Mouse (Mus musculus): Measurements from ENCODE around the gene Atg101. TPM values are rescaled to one million over a fixed set of nuclear protein-coding genes. Genes with fewer than 3 reads are reported as not detected.

Gene Atg101
- polyA plus RNA-seq, 1 experiment from 2014 or later, result 87.0 TPM

DNA sequence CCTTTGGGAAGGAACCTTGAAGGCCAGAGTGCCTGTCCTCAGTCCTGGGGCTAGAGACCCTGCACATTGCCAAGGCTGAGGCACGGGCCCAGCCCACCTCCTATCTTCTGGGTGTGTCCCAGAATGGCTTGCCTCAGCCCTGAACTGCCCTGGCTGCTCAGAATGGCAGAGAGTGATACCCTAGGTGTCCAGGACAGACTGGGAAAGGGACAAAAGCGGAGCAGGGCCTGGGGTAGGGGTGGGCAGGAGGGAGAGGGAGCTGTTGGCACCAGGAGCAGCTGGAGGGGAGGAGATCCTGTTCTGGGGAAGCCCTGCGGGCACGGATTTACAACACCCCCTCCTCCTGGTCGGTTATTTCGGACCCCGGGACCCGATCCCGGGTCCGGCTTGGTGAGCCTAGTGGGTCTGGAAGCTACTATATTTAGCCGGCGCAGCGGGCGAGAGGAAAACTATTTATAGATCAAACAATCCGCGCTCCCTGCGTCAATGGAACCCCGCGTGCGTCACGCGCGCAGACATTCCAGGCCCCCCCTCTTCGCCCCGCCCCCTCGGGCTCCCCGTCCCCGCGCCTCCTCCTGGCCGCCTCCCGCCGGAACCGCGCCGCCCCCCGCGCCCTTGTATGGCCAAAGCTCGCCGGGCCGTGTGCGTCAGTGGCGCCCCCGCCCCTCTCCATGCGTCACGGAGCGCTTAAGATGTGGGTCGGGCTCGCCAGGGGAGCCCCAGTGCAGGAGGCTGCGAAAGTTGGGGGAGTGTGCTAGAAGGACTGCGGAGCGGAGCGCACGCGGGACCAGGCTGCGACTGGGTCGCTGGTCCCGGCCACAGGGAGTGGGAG lies 17.7 kb upstream of the Atg101 start:
- H3K36me3 ChIP-seq (ENCODE audit: insufficient read depth, low read length), result peaks cover 8% of the 10 kb centered on the region; the same call in 1 of the 2 replicates
- peak overlapping the region; percentile 91 for H3K4me2 ChIP-seq (replicated peaks; ENCODE audit: low read depth, low read length)
- ATAC-seq (ENCODE audit: low FRiP score, low TSS enrichment), result peak; percentile 91
- no peaks in the 10 kb centered on the region for H3K27me3 ChIP-seq (ENCODE audit: insufficient read depth, low read length)
- H3K9ac ChIP-seq (replicated peaks; ENCODE audit: low read length), result peak overlapping the region; percentile 63
- WGBS, result under 1% methylated on average over 48 of the region's 57 CpGs
- peak overlapping the region; percentile 57 for H3K4me3 ChIP-seq (ENCODE audit: low read length)
- H3K9me3 ChIP-seq (ENCODE audit: low read length), result no peaks in the 10 kb centered on the region
- H3K27ac ChIP-seq (ENCODE audit: low read length), result peak overlapping the region; percentile 69
- peaks cover 18% of the 10 kb centered on the region for H3K4me1 ChIP-seq (ENCODE audit: insufficient read depth, low read length)

DNA sequence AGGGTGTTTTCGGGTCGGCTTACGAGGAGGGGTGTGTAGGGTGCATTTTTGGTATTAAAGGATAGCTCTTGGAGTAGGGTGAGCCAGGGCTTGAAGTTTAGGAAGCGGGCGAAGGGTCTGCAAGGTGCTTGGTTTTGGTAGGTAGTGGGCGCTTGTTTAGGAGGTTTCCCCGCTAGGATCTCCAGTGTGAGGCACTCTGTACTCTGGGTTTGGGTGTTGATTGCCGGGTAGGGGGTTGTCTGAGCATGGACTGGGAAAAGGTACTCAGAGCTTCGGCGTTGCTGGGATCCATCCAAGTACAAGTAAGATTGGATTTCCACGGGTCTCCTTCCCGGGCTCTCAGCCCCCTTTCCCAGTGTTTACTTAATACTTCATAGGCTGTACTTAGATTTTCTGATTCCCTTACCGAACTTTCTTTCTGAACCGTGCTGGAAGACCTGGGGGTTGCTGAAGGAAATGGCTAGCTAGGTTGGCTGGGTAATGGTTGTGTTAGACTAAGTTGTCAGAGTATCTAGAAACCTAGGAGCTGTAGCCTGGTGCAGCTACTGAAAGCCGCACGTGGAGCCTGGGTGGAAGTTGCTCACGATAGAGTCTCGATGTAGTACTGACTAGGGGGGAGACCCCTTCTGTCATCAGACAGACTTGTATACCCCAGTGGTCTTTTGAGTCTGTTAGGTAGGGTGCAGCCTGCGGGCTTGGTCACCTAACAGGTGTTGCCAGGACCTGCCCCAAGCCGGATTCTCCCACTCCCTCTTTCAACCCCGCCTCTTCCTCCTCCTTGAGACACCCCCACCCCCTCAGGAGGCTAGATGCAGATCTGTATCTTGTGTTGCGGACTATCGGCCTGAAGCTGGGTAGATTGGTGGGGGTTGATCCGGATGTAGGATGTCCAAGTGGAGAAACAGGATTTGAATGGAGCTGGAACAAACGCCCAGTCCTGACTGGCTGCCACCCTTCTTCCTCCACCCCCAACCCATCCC lies 16.7 kb upstream of the Atg101 start:
- peak; percentile 58 for ATAC-seq (ENCODE audit: low FRiP score, low TSS enrichment)

DNA sequence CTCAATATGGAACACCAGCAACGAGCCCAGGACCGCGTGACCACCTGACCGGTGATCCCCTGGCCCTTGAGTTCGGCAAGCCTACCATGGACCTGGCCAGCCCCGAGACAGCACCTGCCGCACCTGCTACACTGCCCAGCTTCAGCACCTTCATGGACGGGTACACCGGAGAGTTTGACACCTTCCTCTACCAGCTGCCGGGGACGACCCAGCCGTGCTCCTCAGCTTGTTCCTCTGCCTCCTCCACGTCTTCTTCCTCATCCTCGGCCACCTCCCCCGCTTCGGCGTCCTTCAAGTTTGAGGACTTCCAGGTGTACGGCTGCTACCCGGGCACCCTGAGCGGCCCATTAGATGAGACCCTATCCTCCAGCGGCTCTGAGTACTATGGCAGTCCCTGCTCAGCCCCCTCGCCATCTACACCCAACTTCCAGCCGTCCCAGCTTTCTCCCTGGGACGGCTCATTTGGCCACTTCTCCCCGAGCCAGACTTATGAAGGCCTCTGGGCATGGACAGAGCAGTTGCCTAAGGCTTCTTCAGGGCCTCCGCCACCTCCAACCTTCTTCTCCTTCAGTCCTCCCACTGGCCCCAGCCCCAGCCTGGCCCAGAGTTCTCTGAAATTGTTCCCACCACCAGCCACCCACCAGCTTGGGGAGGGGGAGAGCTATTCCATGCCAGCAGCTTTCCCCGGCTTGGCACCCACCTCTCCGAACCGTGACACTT lies 13.8 kb upstream of the Atg101 start:
- no peaks in the 10 kb centered on the region for H3K9me3 ChIP-seq (ENCODE audit: low read length)
- H3K9ac ChIP-seq (replicated peaks; ENCODE audit: low read length), result no peak overlapping the region
- no peaks in the 10 kb centered on the region for H3K27me3 ChIP-seq (ENCODE audit: insufficient read depth, low read length)
- ATAC-seq (ENCODE audit: low FRiP score, low TSS enrichment), result no peak
- peaks cover 23% of the 10 kb centered on the region for H3K36me3 ChIP-seq (ENCODE audit: insufficient read depth, low read length)
- WGBS, result 82% methylated on average over 29 of the region's 29 CpGs
- H3K4me3 ChIP-seq (ENCODE audit: low read length), result no peak overlapping the region
- peaks cover 16% of the 10 kb centered on the region for H3K4me1 ChIP-seq (ENCODE audit: insufficient read depth, low read length)
- no peak overlapping the region for H3K27ac ChIP-seq (ENCODE audit: low read length)
- H3K4me2 ChIP-seq (replicated peaks; ENCODE audit: low read depth, low read length), result no peak overlapping the region

More for the DNA sequence above, 16.7 kb upstream of the Atg101 start:
- Histone ChIP-seq H3K4me3 (ENCODE audit: low read length) (peak overlapping the region; percentile 57), H3K27ac (ENCODE audit: low read length) (peak overlapping the region; percentile 56), H3K27me3 (ENCODE audit: insufficient read depth, low read length) (no peaks in the 10 kb centered on the region), H3K9ac (replicated peaks; ENCODE audit: low read length) (peak overlapping the region; percentile 63), H3K4me1 (ENCODE audit: insufficient read depth, low read length) (peaks cover 16% of the 10 kb centered on the region), H3K9me3 (ENCODE audit: low read length) (no peaks in the 10 kb centered on the region), H3K4me2 (replicated peaks; ENCODE audit: low read depth, low read length) (peak overlapping the region; percentile 91), H3K36me3 (ENCODE audit: insufficient read depth, low read length) (peaks cover 8% of the 10 kb centered on the region)
- 3% methylated on average over 25 of the region's 25 CpGs for WGBS

DNA sequence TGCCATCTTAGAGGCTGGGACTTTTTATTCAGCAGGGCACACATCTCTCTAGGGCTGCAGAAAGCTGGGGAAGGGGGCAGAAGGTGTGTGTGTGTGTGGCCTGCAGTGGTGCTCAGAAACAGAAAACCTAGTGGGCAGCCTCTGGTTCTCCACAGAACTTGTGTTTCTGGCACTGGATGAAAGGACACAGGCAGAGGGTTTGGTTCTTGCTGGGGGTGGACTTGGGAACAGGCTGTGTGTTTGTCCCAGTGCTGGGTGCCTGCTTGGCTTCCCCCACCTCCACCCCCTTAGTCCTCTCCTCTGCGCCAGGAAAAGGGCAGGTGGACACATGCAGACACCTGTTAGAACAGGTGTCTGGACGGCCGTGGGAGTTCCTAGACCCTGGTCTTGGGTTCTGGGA lies 13.0 kb upstream of the Atg101 start:
- H3K4me1 ChIP-seq (ENCODE audit: insufficient read depth, low read length), result peaks cover 10% of the 10 kb centered on the region
- no peaks in the 10 kb centered on the region for H3K9me3 ChIP-seq (ENCODE audit: low read length)
- 82% methylated on average over 3 of the region's 3 CpGs for WGBS
- H3K9ac ChIP-seq (replicated peaks; ENCODE audit: low read length), result no peak overlapping the region
- H3K36me3 ChIP-seq (ENCODE audit: insufficient read depth, low read length), result peaks cover 23% of the 10 kb centered on the region
- no peaks in the 10 kb centered on the region for H3K27me3 ChIP-seq (ENCODE audit: insufficient read depth, low read length)
- H3K4me3 ChIP-seq (ENCODE audit: low read length), result no peak overlapping the region
- H3K27ac ChIP-seq (ENCODE audit: low read length), result no peak overlapping the region
- no peak overlapping the region for H3K4me2 ChIP-seq (replicated peaks; ENCODE audit: low read depth, low read length)
- no peak for ATAC-seq (ENCODE audit: low FRiP score, low TSS enrichment)

DNA sequence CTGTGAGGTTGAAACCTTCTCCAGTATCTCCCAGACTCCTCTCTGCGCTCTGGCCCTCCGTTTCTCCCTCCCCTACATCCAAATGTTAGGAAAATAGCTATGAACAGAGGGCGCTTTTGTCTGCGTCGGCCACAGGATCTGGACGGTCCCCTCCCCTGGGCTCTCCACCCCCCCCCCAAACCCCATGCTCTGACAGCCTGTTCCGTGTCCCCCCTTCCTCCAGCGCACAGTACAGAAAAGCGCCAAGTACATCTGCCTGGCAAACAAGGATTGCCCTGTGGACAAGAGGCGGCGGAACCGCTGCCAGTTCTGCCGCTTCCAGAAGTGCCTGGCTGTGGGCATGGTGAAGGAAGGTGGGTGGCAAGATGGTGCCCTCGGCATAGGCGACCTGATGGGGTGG lies 12.6 kb upstream of the Atg101 start:
- no peak overlapping the region for H3K27ac ChIP-seq (ENCODE audit: low read length)
- peaks cover 8% of the 10 kb centered on the region; the same call in 1 of the 2 replicates for H3K4me1 ChIP-seq (ENCODE audit: insufficient read depth, low read length)
- WGBS, result 90% methylated on average over 15 of the region's 15 CpGs

DNA sequence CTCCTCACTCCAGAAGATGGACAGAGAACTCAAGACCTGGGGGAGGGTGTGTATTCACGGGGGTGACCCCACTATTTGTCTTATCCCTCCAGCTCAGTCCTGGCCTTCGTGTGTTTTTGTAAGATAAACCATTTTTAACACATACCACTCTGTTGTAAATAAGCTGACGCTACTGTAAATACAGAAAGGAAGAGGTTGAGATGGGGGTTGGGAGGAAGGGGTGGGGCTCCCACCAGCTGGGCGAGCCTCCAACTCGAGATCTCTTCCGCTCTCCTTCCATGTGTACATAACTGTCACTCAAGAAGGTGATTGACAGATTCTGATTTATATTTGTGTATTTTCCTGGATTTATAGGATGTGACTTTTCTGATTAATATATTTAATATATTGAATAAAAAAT lies 9.7 kb upstream of the Atg101 start:
- no peak overlapping the region for H3K4me2 ChIP-seq (replicated peaks; ENCODE audit: low read depth, low read length)
- peaks cover 6% of the 10 kb centered on the region; the same call in 1 of the 2 replicates for H3K4me1 ChIP-seq (ENCODE audit: insufficient read depth, low read length)
- H3K9ac ChIP-seq (replicated peaks; ENCODE audit: low read length), result no peak overlapping the region
- H3K36me3 ChIP-seq (ENCODE audit: insufficient read depth, low read length), result peaks cover 23% of the 10 kb centered on the region
- no peaks in the 10 kb centered on the region for H3K27me3 ChIP-seq (ENCODE audit: insufficient read depth, low read length)
- no peak overlapping the region for H3K4me3 ChIP-seq (ENCODE audit: low read length)
- WGBS, result 60% methylated on average over 6 of the region's 6 CpGs
- no peaks in the 10 kb centered on the region for H3K9me3 ChIP-seq (ENCODE audit: low read length)
- ATAC-seq (ENCODE audit: low FRiP score, low TSS enrichment), result no peak
- H3K27ac ChIP-seq (ENCODE audit: low read length), result no peak overlapping the region

More for the DNA sequence above, 12.6 kb upstream of the Atg101 start:
- Histone ChIP-seq H3K36me3 (ENCODE audit: insufficient read depth, low read length) (peaks cover 23% of the 10 kb centered on the region), H3K27me3 (ENCODE audit: insufficient read depth, low read length) (no peaks in the 10 kb centered on the region), H3K4me2 (replicated peaks; ENCODE audit: low read depth, low read length) (no peak overlapping the region), H3K9me3 (ENCODE audit: low read length) (no peaks in the 10 kb centered on the region), H3K9ac (replicated peaks; ENCODE audit: low read length) (no peak overlapping the region), H3K4me3 (ENCODE audit: low read length) (no peak overlapping the region)
- ATAC-seq (ENCODE audit: low FRiP score, low TSS enrichment), result no peak

DNA sequence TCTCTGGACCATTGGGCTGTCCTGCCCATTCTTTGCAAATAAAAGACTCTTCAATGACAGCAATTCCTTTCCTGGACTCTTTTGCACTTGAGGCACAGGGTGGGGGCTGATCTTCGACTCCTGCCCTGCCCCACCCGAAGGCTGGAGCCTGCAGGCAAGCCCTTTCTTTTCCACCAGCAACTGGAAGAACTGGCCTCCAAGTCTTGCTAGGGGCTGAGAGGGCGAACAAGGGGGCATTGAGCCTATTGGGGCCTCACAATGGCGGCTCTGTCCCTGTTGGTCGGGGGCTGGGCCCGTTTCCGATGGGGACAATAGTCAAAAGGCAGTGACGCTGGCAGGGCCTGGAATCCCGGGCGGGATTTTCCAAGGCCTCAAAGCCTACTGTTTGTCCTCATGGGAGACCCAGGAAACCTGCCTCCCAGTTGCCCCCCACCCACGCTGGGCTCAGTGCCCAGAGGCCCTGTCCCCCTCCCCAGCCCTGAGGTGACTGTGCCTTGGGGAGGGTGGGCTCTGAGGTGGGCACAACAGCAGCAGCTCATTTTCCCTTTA lies 6.6 kb upstream of the Atg101 start:
- no peaks in the 10 kb centered on the region for H3K9me3 ChIP-seq (ENCODE audit: low read length)
- peaks cover 15% of the 10 kb centered on the region; the same call in 1 of the 2 replicates for H3K36me3 ChIP-seq (ENCODE audit: insufficient read depth, low read length)
- H3K27ac ChIP-seq (ENCODE audit: low read length), result no peak overlapping the region
- no peak overlapping the region for H3K4me3 ChIP-seq (ENCODE audit: low read length)
- no peaks in the 10 kb centered on the region for H3K27me3 ChIP-seq (ENCODE audit: insufficient read depth, low read length)
- no peak for ATAC-seq (ENCODE audit: low FRiP score, low TSS enrichment)
- no peak overlapping the region for H3K4me2 ChIP-seq (replicated peaks; ENCODE audit: low read depth, low read length)
- peaks cover 6% of the 10 kb centered on the region; the same call in 1 of the 2 replicates for H3K4me1 ChIP-seq (ENCODE audit: insufficient read depth, low read length)
- no peak overlapping the region for H3K9ac ChIP-seq (replicated peaks; ENCODE audit: low read length)
- 69% methylated on average over 11 of the region's 11 CpGs for WGBS

DNA sequence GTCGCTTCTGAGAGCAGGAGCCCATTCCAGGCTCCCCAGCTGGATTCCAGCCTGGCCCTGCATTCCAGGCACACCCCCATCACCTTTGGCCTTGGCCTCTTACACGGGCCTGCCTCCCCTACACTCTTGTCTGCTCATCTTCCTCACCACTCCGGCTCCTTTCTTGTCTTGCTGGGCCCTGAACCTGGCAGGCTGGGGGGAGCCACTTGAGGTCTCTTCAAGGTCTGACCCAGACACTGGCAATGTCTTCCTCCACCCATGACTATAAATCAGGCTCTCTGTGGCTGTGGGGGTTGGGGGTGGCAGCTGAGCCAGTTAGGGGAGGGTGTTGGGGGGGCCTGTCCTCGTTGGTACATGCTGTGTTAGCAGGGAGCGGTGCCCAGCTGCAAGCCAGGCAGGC lies 5.5 kb upstream of the Atg101 start:
- Histone ChIP-seq H3K4me2 (replicated peaks; ENCODE audit: low read depth, low read length) (no peak overlapping the region), H3K4me1 (ENCODE audit: insufficient read depth, low read length) (peaks cover 6% of the 10 kb centered on the region; the same call in 1 of the 2 replicates), H3K36me3 (ENCODE audit: insufficient read depth, low read length) (peaks cover 6% of the 10 kb centered on the region; the same call in 1 of the 2 replicates), H3K9me3 (ENCODE audit: low read length) (no peaks in the 10 kb centered on the region), H3K27me3 (ENCODE audit: insufficient read depth, low read length) (no peaks in the 10 kb centered on the region), H3K9ac (replicated peaks; ENCODE audit: low read length) (no peak overlapping the region), H3K4me3 (ENCODE audit: low read length) (no peak overlapping the region), H3K27ac (ENCODE audit: low read length) (no peak overlapping the region)
- 28% methylated on average over 5 of the region's 5 CpGs for WGBS
- ATAC-seq (ENCODE audit: low FRiP score, low TSS enrichment), result no peak

DNA sequence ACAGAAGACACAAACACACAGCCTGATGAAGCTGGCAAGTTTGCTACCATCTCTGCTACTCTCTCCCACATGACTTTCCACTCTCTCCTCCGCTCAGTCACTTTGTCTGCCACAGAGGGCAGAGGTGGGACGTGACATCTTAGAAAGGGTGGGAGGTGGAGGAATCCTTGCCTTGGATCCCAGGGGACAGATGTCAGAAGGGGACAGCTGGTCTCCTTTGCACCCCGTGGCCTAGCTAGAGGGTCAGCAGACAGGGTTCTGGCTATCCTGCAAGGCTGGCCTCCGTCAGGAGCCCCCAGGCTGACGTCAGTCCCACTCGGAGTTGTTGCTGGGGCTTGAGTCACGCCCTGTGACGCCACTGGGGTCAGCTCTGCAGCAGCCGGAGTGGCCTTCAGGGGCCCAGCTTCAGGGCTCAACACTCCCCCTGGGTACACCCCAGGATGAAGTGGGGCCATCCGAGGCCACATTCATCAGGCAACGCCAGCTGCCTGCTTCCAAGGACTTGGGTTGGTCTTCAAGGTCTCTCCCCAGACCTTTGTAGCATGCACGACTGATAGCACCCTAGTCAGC lies 4.6 kb upstream of the Atg101 start:
- H3K4me2 ChIP-seq (replicated peaks; ENCODE audit: low read depth, low read length), result no peak overlapping the region
- H3K27me3 ChIP-seq (ENCODE audit: insufficient read depth, low read length), result no peaks in the 10 kb centered on the region
- no peak for ATAC-seq (ENCODE audit: low FRiP score, low TSS enrichment)
- H3K27ac ChIP-seq (ENCODE audit: low read length), result no peak overlapping the region
- peaks cover 6% of the 10 kb centered on the region; the same call in 1 of the 2 replicates for H3K4me1 ChIP-seq (ENCODE audit: insufficient read depth, low read length)
- 42% methylated on average over 12 of the region's 12 CpGs for WGBS
- H3K36me3 ChIP-seq (ENCODE audit: insufficient read depth, low read length), result no peaks in the 10 kb centered on the region
- no peaks in the 10 kb centered on the region for H3K9me3 ChIP-seq (ENCODE audit: low read length)
- H3K4me3 ChIP-seq (ENCODE audit: low read length), result no peak overlapping the region
- H3K9ac ChIP-seq (replicated peaks; ENCODE audit: low read length), result no peak overlapping the region
